Mouse (Mus musculus) bone marrow macrophage, adult 2 months (primary cell): Measurements from ENCODE around the gene Tor4a. TPM values are rescaled to one million over a fixed set of nuclear protein-coding genes. Genes with fewer than 3 reads are reported as not detected.

Experiments used
- H3K27ac ChIP-seq: 2 replicates; pipeline ENCODE4 v1.5.1; 2012; ENCODE audit warnings: low read depth, low read length; ENCODE audit not compliant: insufficient read depth
- H3K4me1 ChIP-seq: 2 replicates; pipeline ENCODE4 v1.6.1; 2012; ENCODE audit warnings: low read length; ENCODE audit not compliant: control insufficient read depth, insufficient read depth
- H3K4me3 ChIP-seq: 2 replicates; pipeline ENCODE4 v1.5.1; 2012; ENCODE audit warnings: mild to moderate bottlenecking, low read length, moderate library complexity; ENCODE audit not compliant: insufficient read depth
- CTCF ChIP-seq: IDR thresholded peaks from 2 replicates; pipeline ENCODE4 v1.5.1; 2012; ENCODE audit warnings: low read depth, mild to moderate bottlenecking, low read length, moderate library complexity
- POLR2A ChIP-seq: IDR thresholded peaks from 2 replicates; pipeline ENCODE4 v1.6.1; 2012; ENCODE audit warnings: mild to moderate bottlenecking, low read depth, low read length, borderline replicate concordance
- polyA plus RNA-seq: library from polyadenylated mRNA; stranded (reverse); fragments of >200 nt; gene quantifications from 2 replicates; pipeline ENCODE4 v1.2.4, GENCODE M21; 2012; ENCODE audit not compliant: missing spikeins, insufficient read depth, insufficient read length

Tor4a gene
- polyA plus RNA-seq, 1 experiment = 73.2 TPM

DNA sequence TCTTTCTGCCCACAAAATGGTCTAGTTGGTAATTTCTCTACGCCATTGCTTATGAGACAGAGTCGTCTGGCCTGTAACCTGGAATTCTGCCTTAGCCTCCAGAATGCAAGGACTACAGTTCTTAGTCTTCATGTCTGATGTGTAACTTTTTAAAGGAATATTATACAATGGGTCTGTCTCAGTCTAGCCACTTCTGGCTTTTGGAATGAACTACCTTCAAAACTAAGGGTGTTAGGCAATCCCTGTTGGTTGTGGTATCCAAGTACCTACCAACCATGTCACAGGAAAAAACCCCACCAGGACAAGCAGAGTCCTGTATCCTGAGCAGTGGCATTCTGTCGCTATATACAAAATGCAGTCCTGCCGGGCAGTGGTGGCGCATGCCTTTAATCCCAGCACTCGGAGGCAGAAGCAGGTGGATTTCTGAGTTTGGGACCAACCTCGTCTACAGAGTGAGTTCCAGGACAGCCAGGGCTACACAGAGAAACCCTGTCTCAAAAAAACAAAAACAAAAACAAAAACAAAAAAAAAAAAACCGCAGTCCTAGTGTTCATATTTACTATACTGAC is 29.2 kb upstream of the Tor4a start:
- TF ChIP-seq POLR2A = no peak
- no peak for TF ChIP-seq CTCF
- Histone ChIP-seq H3K4me3 (peak overlapping the region; percentile 57), H3K4me1 (peaks cover 13% of the 10 kb centered on the region), H3K27ac (peak overlapping the region; percentile 69)

DNA sequence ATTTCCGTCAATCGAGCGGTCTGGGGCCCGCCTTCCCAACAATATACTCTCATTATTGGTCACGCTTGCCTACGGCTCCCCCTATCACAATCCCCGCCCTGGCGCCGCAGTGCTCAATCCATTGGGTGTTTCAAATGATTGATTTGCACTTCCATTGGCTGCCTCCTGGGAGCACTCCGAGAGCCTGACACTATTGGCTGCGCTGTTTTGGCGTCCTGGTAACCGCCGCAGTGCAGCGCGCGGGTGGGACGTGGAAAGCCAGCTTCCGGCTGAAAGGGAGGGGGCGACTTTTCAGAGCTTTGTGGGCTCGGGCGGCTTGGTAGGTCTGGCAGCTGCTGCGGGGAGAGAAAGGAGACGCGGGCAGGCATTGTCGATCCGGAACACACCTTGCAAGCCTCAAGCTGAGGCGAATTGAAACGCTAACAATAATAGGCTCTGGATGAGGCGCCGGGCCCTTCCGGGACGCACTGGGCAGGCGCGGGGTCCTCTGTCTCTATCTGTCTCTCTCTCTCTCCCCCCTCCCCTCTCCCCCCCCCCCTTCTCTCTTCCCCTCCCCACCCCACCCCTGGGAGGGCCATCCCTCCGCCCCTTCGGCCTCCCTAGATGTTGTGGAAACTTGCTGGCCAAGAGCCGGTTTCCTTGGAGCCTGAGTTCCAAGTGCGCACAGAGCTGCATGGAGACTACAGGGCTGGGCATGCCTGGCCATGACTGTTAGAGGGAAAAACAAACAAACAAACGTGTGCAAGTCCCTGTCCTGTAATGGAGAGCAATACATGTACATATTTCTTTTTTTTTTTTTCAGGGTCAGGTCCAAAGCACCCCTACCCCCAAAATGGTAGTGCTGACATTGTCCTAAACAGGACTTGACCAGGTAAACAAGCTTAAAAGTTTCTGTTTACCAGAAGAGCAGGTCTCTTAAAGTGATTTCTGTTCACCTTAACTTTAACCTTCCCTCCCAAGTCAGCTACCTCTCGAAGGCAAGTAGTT is 28.4 kb upstream of the Tor4a start:
- H3K27ac ChIP-seq = peak overlapping the region; percentile 93
- H3K4me3 ChIP-seq = peak overlapping the region; percentile 75
- TF ChIP-seq POLR2A = no peak
- TF ChIP-seq CTCF = no peak
- H3K4me1 ChIP-seq = peaks cover 13% of the 10 kb centered on the region

DNA sequence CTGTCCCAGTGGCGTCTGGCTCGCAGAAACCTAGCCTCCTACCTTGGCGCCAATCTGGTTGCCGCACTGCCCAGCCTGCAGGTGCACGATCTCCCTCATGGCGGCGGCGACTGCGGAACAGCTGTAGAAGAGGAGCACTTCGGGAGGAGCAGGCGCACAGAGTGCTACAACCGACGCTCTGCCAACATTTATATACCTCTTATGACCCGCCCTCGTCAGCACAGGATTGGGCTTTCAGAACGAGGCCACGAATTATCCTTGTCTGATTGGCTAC is 27.7 kb upstream of the Tor4a start, which contains the start of gene Tubb4b:
Tubb4b (minus strand) TSS at position 211 of the 274 bp plus-strand sequence.
- Histone ChIP-seq H3K27ac (peak within 1 kb of the TSS; percentile 93), H3K4me3 (peak within 1 kb of the TSS; percentile 82), H3K4me1 (peaks cover 13% of the 10 kb centered on the region)
- peak; percentile 94; the same call in 1 of the 2 replicates for TF ChIP-seq POLR2A
- TF ChIP-seq CTCF = no peak

DNA sequence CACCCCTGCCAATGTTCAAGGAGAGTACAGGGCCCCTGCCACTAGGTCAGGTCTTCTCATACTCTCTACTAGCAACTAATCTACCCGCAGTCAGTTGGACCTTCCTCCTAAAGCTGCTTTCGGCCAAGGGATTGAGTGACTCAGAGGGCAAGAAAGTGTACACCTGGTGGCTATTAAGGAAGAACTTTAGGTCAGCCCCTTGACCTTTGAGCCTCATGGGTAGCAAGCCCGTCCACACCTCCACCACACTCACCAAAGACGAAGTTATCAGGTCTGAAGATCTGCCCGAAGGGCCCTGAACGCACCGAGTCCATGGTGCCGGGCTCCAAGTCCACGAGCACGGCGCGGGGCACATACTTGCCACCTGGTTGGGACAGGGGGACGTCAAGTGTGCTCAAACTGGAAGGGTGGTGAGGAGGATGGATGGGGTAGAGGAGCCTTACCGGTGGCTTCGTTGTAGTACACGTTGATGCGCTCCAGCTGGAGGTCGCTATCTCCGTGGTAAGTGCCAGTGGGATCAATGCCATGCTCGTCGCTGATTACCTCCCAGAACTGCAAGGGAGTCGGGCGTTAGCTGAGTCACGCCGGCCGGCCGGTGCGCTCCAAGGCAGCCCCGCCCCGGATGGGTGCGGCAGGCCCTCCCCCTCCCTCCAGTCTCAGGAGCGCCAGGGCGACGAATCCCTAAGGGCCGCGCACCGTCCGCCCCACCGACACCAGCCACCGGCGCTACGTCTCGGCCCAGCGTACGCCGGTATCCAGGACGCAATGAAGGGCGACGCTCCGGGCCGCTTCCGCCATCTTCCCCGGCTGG is 27.2 kb upstream of the Tor4a start:
- H3K4me1 ChIP-seq = peaks cover 11% of the 10 kb centered on the region
- peak overlapping the region; percentile 82 for H3K4me3 ChIP-seq
- H3K27ac ChIP-seq = peak overlapping the region; percentile 78
- TF ChIP-seq CTCF = no peak
- no peak for TF ChIP-seq POLR2A

DNA sequence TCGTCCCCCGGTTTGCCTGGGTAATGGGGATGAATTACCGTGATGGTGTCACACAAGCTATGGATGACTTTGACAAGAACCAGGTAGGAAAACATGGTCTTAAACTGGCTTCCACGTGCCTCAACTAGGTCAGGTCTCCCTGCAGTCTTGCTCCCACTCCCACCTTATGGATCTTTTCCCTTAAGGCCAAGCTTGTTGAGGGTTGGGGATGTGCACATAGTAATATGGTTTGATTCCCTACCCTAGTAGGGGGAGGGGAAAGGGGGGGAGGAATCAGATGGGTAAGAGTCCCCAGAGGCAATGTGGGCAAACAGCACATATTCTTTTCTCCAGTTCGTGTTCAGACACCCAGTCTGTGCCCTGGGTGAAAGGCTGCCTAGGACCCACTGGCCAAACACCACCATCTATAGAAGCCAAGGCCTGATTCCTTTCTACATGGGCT is 24.7 kb upstream of the Tor4a start:
- Histone ChIP-seq H3K4me1 (peaks cover 10% of the 10 kb centered on the region), H3K4me3 (no peak overlapping the region), H3K27ac (no peak overlapping the region)
- no peak for TF ChIP-seq CTCF
- TF ChIP-seq POLR2A = no peak

DNA sequence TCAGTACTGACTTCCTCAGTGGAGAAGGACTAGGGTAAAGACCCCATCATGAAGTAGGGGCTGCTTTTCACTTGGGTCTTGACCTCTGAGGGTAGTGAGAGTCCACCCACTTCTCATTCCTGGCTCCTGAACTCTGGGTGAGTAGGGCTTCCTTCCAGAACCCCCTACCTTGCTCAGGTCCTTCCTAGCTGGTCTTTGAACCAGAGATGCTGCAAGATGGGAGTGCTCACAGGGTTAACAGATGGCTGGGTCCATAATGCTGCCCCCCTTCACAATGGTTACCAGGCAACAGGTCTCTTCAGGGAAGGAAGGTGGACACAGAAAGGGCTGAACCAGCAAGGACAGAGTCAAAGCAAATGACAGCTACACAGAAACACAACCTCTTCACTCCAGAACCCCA is 21.8 kb upstream of the Tor4a start, which contains the start of gene Fam166a:
Fam166a (plus strand) TSS at position 301 of the 400 bp plus-strand sequence.
- no peak for TF ChIP-seq CTCF
- TF ChIP-seq POLR2A = no peak
- Histone ChIP-seq H3K27ac (no peak within 1 kb of the TSS), H3K4me3 (no peak within 1 kb of the TSS), H3K4me1 (peaks cover 3% of the 10 kb centered on the region; the same call in 1 of the 2 replicates)

DNA sequence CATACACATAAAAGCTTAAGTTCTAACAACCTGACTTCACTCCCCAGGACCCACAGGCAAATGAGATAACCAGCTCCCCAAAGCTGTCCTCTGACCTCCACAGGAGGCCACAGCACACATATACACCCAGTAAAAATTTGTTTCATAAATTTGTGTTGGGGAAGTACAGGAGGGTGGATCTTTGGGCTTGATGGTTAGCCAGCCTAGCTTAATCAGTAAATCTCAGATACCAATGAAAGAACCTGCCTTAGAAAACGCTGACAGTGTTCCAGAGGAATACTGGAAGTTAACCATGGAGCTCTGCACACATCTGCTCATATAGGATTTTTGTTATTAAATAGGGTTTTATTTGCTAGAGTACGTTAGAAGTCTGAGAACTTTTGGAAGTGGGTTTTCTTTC is 21.0 kb upstream of the Tor4a start:
- TF ChIP-seq POLR2A = no peak
- Histone ChIP-seq H3K27ac (no peak overlapping the region), H3K4me1 (no peaks in the 10 kb centered on the region), H3K4me3 (no peak overlapping the region)

DNA sequence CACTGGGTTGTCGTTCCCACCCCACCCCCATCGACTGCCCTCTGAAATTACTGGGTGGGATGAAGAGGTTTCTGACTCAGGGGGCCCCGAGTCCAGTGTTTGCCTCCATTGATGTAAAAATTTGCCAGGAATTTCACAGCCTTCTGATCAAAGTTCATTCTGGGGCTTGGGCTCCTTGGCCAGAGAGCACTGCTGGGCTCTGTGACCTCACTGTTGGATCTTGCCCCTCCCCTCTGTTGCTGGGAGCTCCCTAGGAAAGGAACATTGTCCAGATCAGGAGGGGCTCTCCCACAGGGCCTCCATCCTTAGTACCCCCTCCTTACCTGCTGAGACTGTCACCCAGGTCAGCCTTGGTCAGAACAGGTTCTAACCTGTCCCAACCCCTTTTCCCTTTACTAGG is 17.8 kb upstream of the Tor4a start, which contains the start of gene Stpg3:
Stpg3 (minus strand) TSS at position 194 of the 400 bp plus-strand sequence.
- no peak within 1 kb of the TSS for H3K27ac ChIP-seq
- no peak for TF ChIP-seq CTCF
- TF ChIP-seq POLR2A = no peak
- no peak within 1 kb of the TSS for H3K4me3 ChIP-seq
- peaks cover 11% of the 10 kb centered on the region for H3K4me1 ChIP-seq

DNA sequence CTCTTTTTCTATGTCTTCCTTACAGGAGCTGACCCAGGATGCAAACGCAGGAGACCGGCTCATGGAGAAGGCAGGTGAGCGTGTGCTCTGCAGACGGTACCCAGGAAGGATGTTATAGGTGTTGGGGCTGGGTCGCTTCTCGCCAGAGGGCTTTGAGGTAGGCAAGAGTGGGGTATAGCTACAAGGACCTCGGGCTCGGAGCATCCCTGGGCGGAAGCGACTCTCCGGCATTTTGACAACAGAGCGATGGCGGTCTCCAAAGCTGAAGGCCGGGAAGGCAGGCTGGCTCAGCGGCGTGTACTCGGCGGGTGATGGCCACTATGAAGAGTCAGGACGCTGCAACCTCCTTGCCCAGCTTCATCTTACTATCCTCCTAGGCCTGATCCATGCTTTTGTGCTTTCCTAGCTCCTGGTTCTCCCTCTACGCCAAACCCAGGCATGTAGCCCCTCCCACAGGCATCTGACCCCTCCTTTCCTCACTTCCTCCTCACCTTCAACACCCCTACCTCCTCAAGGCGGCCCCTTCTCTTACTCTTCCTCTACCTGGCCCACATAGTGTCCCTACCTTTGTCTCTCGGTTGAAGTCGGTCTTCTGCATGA is 16.7 kb upstream of the Tor4a start:
- no peak overlapping the region for H3K27ac ChIP-seq
- TF ChIP-seq CTCF (no peak), POLR2A (no peak)
- H3K4me1 ChIP-seq = peaks cover 11% of the 10 kb centered on the region
- no peak overlapping the region for H3K4me3 ChIP-seq
